Mouse (Mus musculus) retina, postnatal 1 day (tissue): ENCODE results near the gene Dnah17.

ENCODE experiments used
- DNase-seq: peaks from one replicate; pipeline ENCODE4 v3.0.0-alpha.2; 2012

The Dnah17 gene

DNA sequence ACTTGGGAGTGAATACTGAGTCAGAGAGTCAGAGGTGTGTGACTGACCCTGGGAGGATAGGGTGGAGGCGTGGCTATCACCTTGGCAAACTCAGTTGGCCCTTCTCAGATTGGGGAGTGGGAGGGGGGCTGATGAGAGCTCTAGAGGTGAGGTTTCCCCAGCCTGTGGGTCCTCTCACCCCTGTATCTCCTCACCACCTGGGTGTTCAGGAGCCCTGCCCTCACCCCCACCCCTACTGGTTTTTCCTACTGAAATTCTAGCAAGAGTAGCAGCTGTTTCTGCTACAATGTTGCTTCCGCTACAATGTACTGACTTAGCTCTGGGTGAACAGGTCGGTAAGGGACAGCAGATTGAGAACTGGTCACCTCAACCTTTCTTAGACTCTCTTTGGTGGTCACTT is 46.2 kb downstream of the Dnah17 start:
- no peak for DNase-seq

GRCm38 (mm10) chr11:118083811-118084210 is 46.6 kb downstream of the Dnah17 start:
- peak; percentile 78 for DNase-seq

DNA sequence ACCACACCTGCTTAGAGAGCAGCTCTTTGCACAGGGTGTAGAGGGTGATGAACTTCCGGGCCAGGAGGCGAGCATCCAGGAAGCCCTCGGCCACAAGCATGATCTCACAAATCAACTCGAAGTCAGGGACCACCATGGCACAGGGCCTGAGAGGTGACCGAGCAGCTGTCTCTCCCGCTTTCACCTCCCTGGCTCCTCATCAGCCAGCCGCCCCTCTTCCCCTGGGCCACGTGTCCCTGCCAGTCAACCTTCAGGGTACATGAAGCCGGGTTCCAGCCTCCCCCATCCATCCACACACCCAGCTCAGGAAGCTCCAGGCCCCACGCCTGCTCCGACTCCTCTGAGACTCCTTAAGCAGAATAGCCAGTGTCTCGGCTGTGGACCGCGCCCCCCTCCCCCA is 48.1 kb downstream of the Dnah17 start:
- DNase-seq: no peak

DNA sequence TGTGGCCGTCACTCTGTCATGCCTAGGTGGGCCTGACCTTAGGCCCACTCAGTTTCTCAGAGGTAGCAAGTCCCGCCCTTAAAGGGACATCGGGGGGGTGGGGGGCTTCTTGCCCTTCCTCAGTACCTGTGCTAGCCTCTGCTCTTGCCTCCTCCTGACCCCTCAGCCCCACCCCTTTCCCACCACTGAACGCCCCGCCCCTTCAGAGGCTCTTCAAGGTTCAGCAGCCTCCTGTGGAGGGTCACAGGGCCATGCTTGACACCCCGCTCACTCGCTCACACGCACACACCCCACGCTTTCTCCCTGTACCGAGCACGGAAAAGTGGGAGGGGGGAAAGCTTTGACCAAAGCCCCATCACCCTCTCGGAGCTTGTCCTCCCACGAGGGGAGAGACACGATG is 50.7 kb downstream of the Dnah17 start:
- no peak for DNase-seq

GRCm38 (mm10) chr11:118076929-118077328 is 53.5 kb downstream of the Dnah17 start:
- no peak for DNase-seq

GRCm38 (mm10) chr11:118075035-118075522 is 55.4 kb downstream of the Dnah17 start:
- no peak for DNase-seq

DNA sequence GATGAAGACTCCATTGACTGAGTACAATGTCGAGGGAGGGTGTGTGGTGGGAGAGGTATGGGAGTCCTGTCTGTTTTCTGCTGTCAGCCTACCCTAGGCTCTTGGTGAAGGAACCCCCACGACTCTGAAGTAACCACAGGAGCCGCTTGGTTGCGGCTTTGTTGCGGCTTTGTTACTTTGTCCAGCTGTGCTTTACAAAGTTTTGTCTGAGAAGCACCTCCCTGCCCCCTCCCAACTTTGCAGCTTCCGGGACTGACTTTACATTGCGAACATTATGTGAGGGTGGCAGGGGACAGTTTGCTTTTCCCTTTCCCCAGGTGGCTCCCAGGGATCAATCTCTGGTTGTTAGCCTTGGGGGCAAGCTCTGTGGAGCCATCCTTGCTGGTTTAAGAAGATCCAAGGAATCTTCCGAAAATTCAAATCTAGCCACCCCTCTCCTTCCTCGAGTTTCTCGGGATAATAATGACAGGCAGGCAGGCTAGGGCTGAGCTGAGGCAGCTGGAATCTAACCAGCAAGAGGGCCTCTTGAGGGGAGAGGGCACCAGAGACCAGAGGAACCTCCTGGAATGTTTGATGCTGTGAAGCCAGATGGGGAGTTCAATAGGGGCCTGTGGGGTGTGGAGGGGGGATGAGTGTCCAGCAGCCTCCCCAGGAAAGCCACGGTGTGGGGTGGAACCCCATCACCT is 59.1 kb downstream of the Dnah17 start:
- no peak for DNase-seq

DNA sequence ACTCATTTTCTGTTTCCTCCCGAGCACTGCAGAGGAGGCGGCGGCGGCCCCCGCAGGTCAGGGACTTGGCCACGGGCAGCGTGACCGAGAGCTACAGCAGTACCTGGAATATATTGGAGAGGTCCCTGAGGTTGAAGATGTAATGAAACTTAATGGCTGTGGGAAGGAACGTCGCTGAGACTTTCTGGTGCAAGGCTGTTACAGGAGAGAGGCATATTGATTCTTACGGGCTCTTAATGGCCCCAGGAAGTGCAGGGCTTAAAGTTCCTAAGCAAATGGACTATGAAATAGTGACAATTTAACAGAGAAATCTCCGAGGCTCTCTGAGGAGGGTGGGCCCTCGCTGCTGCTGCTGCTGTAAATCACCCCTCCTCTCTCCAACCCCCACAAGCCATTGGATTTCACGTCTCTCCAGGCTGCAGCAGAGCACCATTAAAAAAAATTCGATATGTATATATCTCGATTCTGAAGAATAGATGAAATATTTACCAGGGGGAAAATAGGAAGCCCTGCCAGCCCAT is 61.6 kb downstream of the Dnah17 start:
- no peak for DNase-seq

GRCm38 (mm10) chr11:118067588-118067987 is 62.8 kb downstream of the Dnah17 start:
- no peak for DNase-seq

DNA sequence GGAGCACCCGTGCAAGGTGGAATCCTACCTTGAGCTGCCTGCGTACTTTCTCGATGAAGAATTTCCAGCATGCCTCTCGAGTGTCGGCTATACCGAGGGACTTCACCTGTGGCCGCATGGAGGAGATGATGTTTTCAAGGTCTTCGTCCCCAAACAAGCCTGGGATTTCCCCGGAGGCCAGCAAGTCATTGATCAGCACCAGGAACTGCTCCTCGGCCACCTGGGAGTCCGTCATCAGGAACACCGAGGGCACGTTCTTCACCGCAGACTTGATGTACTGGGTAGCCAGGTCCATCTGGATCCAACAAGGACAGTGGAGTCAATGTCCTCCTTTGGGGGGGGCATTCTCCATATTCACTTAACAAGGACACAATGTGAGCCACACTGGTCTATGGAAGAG is 70.4 kb downstream of the Dnah17 start:
- DNase-seq: no peak

DNA sequence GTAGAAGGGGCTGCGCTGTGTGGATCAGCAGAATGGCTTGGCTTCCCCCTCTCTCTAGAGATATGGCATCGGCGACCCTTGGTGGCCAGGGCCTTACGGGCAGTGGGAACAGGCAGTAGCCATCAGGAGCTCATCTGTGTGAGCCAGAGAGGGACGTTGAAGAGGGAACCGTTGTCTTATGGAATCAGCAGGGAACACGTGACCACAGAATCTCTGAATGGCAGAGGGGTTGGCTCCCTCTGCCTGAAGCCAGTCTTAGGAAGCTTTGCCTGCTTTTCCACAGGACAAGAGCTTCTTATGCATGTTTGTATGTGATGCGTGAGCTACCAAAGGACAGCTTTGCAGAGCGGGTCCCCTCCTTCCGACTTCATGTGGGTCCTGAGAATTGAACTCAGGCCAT is 71.6 kb downstream of the Dnah17 start:
- DNase-seq: no peak

DNA sequence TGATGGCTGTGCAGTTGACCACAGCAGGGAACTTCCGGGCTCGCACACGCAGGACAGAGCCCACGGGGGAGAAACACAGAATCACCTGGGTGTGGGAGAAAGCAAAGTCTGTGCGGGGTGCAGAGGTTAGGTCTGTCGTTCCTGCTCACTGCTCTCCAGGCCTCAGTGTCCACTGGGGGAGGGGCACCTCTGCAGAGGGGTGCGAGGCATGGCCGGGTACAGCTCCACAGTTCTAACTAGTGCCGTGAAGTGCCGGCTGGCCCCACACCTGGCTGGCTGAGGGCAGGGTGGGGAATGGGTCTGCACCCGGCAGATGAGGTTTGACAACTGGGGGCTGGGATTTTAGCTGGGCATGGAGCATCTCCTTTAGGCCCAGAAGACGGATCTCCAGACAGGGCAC is 72.1 kb downstream of the Dnah17 start:
- no peak for DNase-seq

DNA sequence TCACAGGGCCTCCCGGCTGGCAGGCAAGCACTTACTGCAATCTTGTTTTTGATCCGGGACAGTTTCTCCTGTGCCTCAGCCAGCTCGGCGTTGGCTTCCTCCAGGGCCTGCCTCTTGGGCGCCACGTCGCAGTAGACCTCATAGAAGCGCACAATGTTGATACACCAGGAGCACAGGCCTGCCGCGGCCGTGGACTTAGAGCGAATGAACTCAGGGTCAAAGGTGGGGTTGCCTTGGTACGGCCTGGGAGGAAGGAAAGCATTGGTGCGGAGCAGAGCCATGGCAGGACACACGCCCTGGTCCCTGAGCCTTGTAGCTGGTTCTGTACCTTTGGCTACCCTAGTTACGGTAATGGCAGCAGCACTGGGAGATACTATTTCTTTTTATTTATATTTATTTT is 80.3 kb downstream of the Dnah17 start:
- no peak for DNase-seq

- no peak for DNase-seq
Observed at GRCm38 (mm10) chr11:118049641-118050040, 80.8 kb downstream of the Dnah17 start.

- peak; percentile 91 for DNase-seq
Observed at GRCm38 (mm10) chr11:118043293-118043907, 87.0 kb downstream of the Dnah17 start.

DNA sequence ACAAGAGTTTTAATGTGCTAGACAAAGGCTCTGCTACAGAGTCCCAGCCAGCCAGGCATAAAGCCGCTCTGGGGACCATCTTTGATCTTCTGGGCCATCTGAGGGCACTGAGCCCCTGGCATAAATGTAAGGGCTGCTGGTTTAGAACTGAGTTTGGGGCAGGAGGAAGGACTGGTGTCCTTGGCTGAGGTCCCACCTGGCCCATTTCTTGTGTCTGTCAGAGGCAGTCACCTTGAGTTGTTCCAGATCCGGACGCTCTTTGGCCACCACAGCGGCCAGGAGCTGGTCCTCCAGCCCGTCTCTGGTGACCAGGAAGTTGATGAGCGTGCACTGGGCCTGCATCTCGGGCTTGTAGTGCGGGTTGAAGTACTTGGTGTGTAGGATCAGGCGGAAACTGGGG is 87.6 kb downstream of the Dnah17 start:
- no peak for DNase-seq

DNA sequence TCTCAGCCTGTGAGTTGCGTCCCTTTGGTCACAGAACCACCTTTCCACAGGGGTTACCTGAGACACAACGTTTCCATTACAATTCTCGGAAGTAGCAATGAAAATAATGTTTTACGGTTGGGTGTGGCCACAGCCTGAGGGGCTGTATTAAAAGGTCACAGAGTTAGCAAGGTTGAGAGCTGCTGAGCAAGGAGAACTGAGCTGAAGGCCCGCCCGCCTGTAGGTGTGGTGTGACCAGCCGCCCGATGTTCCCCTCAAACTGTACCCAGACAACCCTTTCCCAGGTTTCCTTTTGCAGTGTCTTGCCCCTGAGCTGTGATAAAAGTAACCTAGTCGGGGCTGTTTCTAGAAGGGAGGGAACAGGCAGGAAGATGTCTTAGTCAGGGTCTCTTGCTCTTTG is 95.4 kb downstream of the Dnah17 start:
- DNase-seq: no peak

DNA sequence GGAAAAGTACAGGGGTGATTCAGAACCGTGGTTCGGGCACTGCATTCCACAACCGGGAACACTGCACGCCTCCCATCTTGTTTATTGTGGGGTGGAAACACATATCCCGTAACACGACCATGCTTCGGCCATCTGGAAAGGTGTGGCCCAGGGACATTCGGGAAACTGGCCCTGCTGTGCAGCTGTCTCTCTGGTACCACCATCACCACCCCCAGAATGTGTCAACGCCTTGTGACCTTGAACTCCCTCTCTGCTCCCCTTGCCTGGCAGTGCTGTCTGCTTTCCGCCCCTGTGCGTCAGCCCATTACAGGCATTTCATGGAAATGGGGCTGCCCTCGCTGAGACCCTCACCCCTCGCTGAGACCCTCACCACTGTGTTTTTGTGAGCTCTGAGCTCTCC is 96.0 kb downstream of the Dnah17 start:
- DNase-seq: no peak

- DNase-seq: no peak
Observed at GRCm38 (mm10) chr11:118031134-118031533, 99.3 kb downstream of the Dnah17 start.

DNA sequence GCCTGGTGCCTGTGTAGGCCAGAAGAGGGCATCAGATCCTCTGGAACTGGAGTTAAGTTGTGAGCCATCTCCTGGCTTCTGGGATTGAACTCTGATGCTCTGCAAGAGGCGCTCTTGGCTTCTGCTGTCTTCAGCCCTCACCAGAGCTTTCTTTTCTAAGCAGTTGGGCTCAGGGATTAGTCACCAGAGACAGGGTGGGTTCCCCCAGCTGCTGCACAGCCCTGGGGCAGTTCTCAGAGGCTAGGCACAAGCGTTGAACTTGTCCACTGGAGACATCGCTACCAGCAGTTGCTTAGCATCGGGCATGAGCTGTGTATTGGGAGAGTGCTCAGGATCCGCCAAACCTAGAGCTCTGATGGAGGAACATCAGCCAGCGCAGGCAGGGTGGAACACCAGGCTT is 101.3 kb downstream of the Dnah17 start:
- DNase-seq: no peak

GRCm38 (mm10) chr11:118024111-118024510 is 106.3 kb downstream of the Dnah17 start:
- no peak for DNase-seq

GRCm38 (mm10) chr11:118023475-118023874 is 107.0 kb downstream of the Dnah17 start:
- DNase-seq: no peak

GRCm38 (mm10) chr11:118021806-118022205 is 108.6 kb downstream of the Dnah17 start:
- peak; percentile 72 for DNase-seq

- no peak for DNase-seq
Observed at GRCm38 (mm10) chr11:118018328-118018727, 112.1 kb downstream of the Dnah17 start.
